Mouse (Mus musculus): ENCODE measurements around the gene Tom1l2.

DNA sequence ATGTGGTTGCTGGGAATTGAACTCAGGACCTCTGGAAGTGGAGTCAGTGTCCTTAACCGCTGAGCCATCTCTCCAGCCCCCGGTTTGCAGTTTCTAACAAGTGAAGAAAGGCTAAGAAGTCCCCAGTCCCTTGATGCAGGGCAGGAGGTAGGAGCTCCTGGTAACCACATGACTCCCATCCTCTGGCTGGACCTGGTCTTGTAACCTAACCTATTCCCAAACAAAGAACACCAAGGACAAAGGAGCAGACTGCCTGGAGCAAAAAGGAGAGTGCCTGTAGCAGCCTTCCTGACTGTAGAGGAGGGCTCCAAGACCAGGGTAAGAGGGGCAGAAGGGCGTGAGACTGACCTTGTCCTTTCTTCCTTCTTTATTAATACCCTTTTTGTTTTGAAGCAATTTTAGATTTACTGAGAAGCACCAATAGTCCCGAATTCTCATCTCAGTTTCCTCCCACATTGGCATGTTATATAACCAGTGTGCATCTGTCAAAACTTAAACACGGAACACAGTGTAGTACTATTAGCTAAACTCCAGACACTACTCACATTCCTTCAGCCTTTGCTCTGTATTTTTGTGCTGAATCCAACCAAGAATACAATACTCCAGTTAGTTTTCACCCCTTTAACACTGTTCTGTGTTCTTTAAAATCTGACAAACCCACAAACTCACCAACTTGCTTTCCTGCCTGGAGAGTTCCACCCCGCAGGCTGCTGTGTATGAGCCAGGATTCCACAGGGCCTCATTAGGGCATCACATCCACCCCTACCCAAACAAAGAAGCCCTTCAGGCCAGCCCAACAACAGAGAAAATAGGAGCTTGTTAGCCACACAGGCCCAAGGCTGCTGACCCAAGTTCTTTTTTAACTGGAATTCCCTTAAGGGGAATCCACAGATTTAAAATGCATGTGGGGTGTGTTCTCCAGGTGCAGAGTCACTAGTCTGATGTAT, 58.7 kb downstream of the Tom1l2 start:
- TF ChIP-seq GATA1 (IDR thresholded peaks at IDR 0.05; ENCODE audit: low read length) (no peak), TAL1 (IDR thresholded peaks at IDR 0.05; ENCODE audit: low read length) (no peak)
